In the genomic region with DNA sequence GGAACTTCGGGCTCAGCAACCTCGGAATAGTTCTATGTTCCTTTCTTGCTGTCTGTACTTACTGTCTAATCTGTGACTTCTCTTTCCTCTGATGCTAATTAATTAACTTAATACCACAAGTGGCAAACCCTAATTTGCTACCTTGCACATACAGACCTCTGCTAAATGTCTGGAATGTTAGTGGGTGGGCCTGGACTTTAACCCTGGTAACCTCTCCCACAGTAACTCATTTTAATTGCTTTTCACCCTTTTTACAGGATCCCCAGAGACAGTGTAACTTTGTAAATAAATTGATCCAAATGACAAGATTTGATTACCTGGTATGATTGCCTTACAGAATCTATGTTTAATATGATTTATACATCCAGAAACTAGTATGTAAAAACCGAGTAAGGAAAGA, we compare ENCODE assay signal across 27 mouse cellular contexts. TPM values are rescaled to one million over a fixed set of nuclear protein-coding genes. Genes with fewer than 3 reads are reported as not detected.
DNase-seq lines count a peak whose midpoint lies in the region; ATAC-seq lines count a peak whose summit lies in the region.
"Had no signal": no experiment of that assay in that cellular context is flagged by ENCODE, and none has a peak within 500 bp of the region (broad histone marks: within the 10 kb centered on the region; RNA-seq: fewer than 3 reads in every experiment).

No protein-coding gene starts in this region.

- no peak overlapping the region for H3K9ac ChIP-seq in kidney, embryonic 16.5 days (replicated peaks; ENCODE audit: low read length)
- H3K9ac ChIP-seq: embryonic facial prominence, embryonic 13.5 days; forebrain, embryonic 12.5 days; forebrain, embryonic 15.5 days; heart, embryonic 12.5 days; heart, embryonic 15.5 days; hindbrain, embryonic 13.5 days had no signal

- peak; percentile 14 for DNase-seq in kidney, adult 9 months
- no peak for DNase-seq in kidney, postnatal 14 days
- DNase-seq in kidney, postnatal 25 days = no peak
- peak; percentile 28 for DNase-seq in embryo, embryonic 9.5 days (ENCODE audit: extremely low spot score)
- DNase-seq in left cerebral cortex, adult 9 months (ENCODE audit: low spot score in 2 of 2) = no peak
- DNase-seq: adrenal gland, adult 2 months; adrenal gland, postnatal 14 days; cerebellum, adult 11 months; cerebellum, adult 2 months; cerebellum, adult 9-11 months; cerebellum, postnatal 25 days; gastrocnemius, postnatal 25 days; heart, adult 18-20 months; heart, postnatal 10 days; heart, postnatal 36 days had no signal

- 35% methylated on average over 3 of the region's 3 CpGs for WGBS in kidney, embryonic 16.5 days

- ATAC-seq in kidney, embryonic 16.5 days (ENCODE audit: low FRiP score, low TSS enrichment) = peak; percentile 87; the same call in 1 of the 2 replicates
- ATAC-seq: CD4-positive, CD25-positive, alpha-beta regulatory T cell, adult 4 months; forebrain, embryonic 15.5 days; hindbrain, embryonic 16.5 days had no signal

- no peaks in the 10 kb centered on the region for H3K27me3 ChIP-seq in kidney, embryonic 16.5 days (ENCODE audit: insufficient read depth, low read length)
- H3K27me3 ChIP-seq: embryonic facial prominence, embryonic 13.5 days; forebrain, embryonic 12.5 days; forebrain, embryonic 15.5 days; heart, embryonic 12.5 days; heart, embryonic 15.5 days; hindbrain, embryonic 13.5 days had no signal

- H3K36me3 ChIP-seq in kidney, embryonic 16.5 days (ENCODE audit: insufficient read depth, low read length) = no peaks in the 10 kb centered on the region
- H3K36me3 ChIP-seq: embryonic facial prominence, embryonic 10.5 days; embryonic facial prominence, embryonic 13.5 days; forebrain, embryonic 12.5 days; forebrain, embryonic 15.5 days; heart, embryonic 12.5 days; heart, embryonic 15.5 days; hindbrain, embryonic 10.5 days; hindbrain, embryonic 13.5 days had no signal

- H3K9me3 ChIP-seq in kidney, embryonic 16.5 days (ENCODE audit: low read length) = no peaks in the 10 kb centered on the region
- H3K9me3 ChIP-seq: embryonic facial prominence, embryonic 10.5 days; embryonic facial prominence, embryonic 13.5 days; forebrain, embryonic 12.5 days; forebrain, embryonic 15.5 days; heart, embryonic 12.5 days; heart, embryonic 15.5 days; hindbrain, embryonic 10.5 days; hindbrain, embryonic 13.5 days had no signal

- peaks cover 13% of the 10 kb centered on the region for H3K4me1 ChIP-seq in kidney, embryonic 16.5 days (ENCODE audit: insufficient read depth, low read length)
- H3K4me1 ChIP-seq: embryonic facial prominence, embryonic 13.5 days; forebrain, embryonic 12.5 days; forebrain, embryonic 15.5 days; heart, embryonic 12.5 days; heart, embryonic 15.5 days; hindbrain, embryonic 10.5 days; hindbrain, embryonic 13.5 days had no signal

- H3K27ac ChIP-seq in kidney, embryonic 16.5 days (ENCODE audit: low read length) = no peak overlapping the region
- H3K27ac ChIP-seq: embryonic facial prominence, embryonic 10.5 days; embryonic facial prominence, embryonic 13.5 days; forebrain, embryonic 12.5 days; forebrain, embryonic 15.5 days; heart, embryonic 15.5 days; hindbrain, embryonic 10.5 days; hindbrain, embryonic 13.5 days had no signal

- no peak overlapping the region for H3K4me3 ChIP-seq in kidney, embryonic 16.5 days (ENCODE audit: low read length)
- H3K4me3 ChIP-seq: embryonic facial prominence, embryonic 10.5 days; embryonic facial prominence, embryonic 13.5 days; erythroblast, embryonic 14.5 days; forebrain, embryonic 12.5 days; forebrain, embryonic 15.5 days; heart, embryonic 12.5 days; heart, embryonic 15.5 days; hindbrain, embryonic 10.5 days; hindbrain, embryonic 13.5 days had no signal

- no peak overlapping the region for H3K4me2 ChIP-seq in kidney, embryonic 16.5 days (replicated peaks; ENCODE audit: low read depth, low read length)
- H3K4me2 ChIP-seq: embryonic facial prominence, embryonic 13.5 days; forebrain, embryonic 12.5 days; forebrain, embryonic 15.5 days; heart, embryonic 12.5 days; heart, embryonic 15.5 days; hindbrain, embryonic 13.5 days had no signal

RNA-seq across cellular contexts. Expression of gene Marcks, which starts 26.4 kb away (rescaled TPM):
- 71.6 and 80.3 TPM in 2 replicates for polyA plus RNA-seq in kidney, embryonic 16.5 days (2015; fragmentation: Nextera tagmentation; extraction: Ambion mirVana)

Comparison
In these comparisons a context has a peak if more than half of its experiments do, and no peak if none do; other contexts are left out.
1. DNase-seq: peak in kidney, adult 9 months (single experiment) and embryo, embryonic 9.5 days (single experiment); none in kidney, postnatal 14 days (single experiment), kidney, postnatal 25 days (0 of 2) and left cerebral cortex, adult 9 months (0 of 2).